Mouse (Mus musculus) 416B (cell line): ENCODE results near the gene Six5.

ENCODE experiments used
- DNase-seq: peaks from one replicate; pipeline ENCODE4 v3.0.0; 2011; ENCODE audit warnings: low read depth

The Six5 gene

GRCm38 (mm10) chr7:19147497-19148045 is 53.2 kb downstream of the Six5 start:
- DNase-seq: no peak
